Mouse (Mus musculus) lung, embryonic 16.5 days (tissue): ENCODE results near the gene Prrg2. TPM values are rescaled to one million over a fixed set of nuclear protein-coding genes. Genes with fewer than 3 reads are reported as not detected.
A peak's percentile ranks its signal among the peaks of the same experiment; 100 is the strongest.

Source experiments
- ATAC-seq: fragments of 200-750 bp; cut with Nextera tagmentation; 2 replicates; pipeline ENCODE4 v1.8.0; 2017; ENCODE audit warnings: low read depth, mild to moderate bottlenecking, moderate library complexity
- H3K27ac ChIP-seq: fragments of 300-500 bp; sonication (generic); 2 replicates; pipeline ENCODE4 v1.5.1; 2014; ENCODE audit warnings: mild to moderate bottlenecking, control low read depth, low read length
- H3K27me3 ChIP-seq: fragments of 300-500 bp; sonication (generic); 2 replicates; pipeline ENCODE4 v1.6.1; 2014; ENCODE audit warnings: low read depth, low read length, mixed read lengths; ENCODE audit not compliant: control insufficient read depth, insufficient read depth
- H3K36me3 ChIP-seq: fragments of 300-500 bp; sonication (generic); 2 replicates; pipeline ENCODE4 v1.6.1; 2014; ENCODE audit warnings: low read length; ENCODE audit not compliant: control insufficient read depth, insufficient read depth
- H3K4me1 ChIP-seq: fragments of 300-500 bp; sonication (generic); replicated peaks from 2 replicates; pipeline ENCODE4 v1.6.1; 2014; ENCODE audit warnings: low read length, mixed read lengths; ENCODE audit not compliant: control insufficient read depth, insufficient read depth
- H3K4me2 ChIP-seq: fragments of 300-500 bp; sonication (generic); 2 replicates; pipeline ENCODE4 v1.6.1; 2014; ENCODE audit warnings: low read depth, low read length, control low read depth
- H3K4me3 ChIP-seq: fragments of 300-500 bp; sonication (generic); 2 replicates; pipeline ENCODE4 v1.5.1; 2014; ENCODE audit warnings: mild to moderate bottlenecking, low read length, control low read depth
- H3K9ac ChIP-seq: fragments of 300-500 bp; sonication (generic); 2 replicates; pipeline ENCODE4 v1.6.1; 2014; ENCODE audit warnings: low read length, control low read depth
- H3K9me3 ChIP-seq: fragments of 300-500 bp; sonication (generic); 2 replicates; pipeline ENCODE4 v1.6.1; 2016; ENCODE audit warnings: low read length; ENCODE audit not compliant: control insufficient read depth
- WGBS: fragments of 180-500 bp; shearing (Covaris S2); extraction: QIAGEN DNeasy Blood & Tissue Kit; methylation state at CpG from one replicate; pipeline ENCODE4 v1.1.7; 2014; 5-methylcytosine and 5-hydroxymethylcytosine counted together
- polyA plus RNA-seq: library from polyadenylated mRNA; unstranded; fragments of >200 nt; fragmentation: Nextera tagmentation; extraction: Ambion mirVana; gene quantifications from 2 replicates; pipeline ENCODE4 v1.2.1, GENCODE M21; 2015

Prrg2 gene
- polyA plus RNA-seq, 1 experiment from 2014 or later = 28.7 TPM

- no peak for ATAC-seq
- Histone ChIP-seq H3K27ac (no peak overlapping the region), H3K9ac (no peak overlapping the region), H3K9me3 (no peaks in the 10 kb centered on the region), H3K4me3 (no peak overlapping the region), H3K27me3 (no peaks in the 10 kb centered on the region), H3K4me1 (peaks cover 16% of the 10 kb centered on the region), H3K36me3 (peaks cover 65% of the 10 kb centered on the region), H3K4me2 (no peak overlapping the region)
- WGBS = 97% methylated on average over 14 of the region's 14 CpGs
Measured at GRCm38 (mm10) chr7:45047491-45047890, 15.0 kb downstream of the Prrg2 start.

DNA sequence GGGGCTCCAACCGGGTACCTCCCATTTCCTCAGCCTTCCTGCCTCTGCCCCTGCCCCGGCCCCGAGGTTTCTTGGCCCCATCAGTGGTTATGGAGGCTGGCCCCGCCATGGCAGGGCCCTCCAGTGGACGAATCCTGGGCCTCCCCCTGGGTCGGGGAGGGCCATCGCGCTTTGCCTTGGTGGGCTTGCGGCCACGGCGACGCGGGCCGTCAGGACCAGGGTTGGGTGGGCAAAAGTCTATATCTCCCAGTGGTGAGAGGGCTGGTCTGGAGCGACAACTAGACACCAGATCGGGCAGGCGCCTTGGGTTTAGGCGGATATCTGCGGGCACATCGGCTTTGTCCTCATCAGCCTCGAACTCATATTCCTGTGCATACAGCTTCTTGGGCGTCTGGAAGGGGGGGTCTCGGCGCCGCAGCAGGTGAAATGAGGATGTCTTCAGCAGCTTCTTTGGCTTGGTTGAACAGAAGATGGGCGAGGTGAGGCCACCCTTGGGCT lies 15.6 kb downstream of the Prrg2 start:
- WGBS = 91% methylated on average over 26 of the region's 26 CpGs
- Histone ChIP-seq H3K27me3 (no peaks in the 10 kb centered on the region), H3K4me1 (peaks cover 15% of the 10 kb centered on the region), H3K36me3 (peaks cover 69% of the 10 kb centered on the region), H3K9me3 (no peaks in the 10 kb centered on the region), H3K4me3 (no peak overlapping the region), H3K4me2 (no peak overlapping the region), H3K27ac (no peak overlapping the region), H3K9ac (no peak overlapping the region)
- no peak for ATAC-seq

DNA sequence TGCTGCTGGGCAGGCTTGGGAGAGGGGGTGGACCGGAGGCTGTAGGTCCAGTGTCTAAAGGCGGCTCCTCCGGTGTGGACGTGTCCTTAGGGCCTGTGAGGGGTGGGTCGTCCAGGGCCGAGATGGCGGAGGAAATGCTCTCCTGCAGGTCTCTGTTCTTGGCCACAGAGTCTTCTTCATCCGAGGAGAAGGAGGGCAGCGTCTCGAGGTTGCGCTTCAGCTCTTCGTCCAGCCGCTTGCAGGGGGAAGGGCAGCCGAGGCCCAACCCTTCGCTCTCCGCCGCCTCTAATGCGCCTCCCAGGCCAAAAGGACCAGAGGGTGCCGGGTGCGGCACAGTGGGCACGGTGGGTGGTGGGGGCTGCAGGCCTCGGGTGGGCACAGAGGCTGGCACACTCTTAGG lies 16.7 kb downstream of the Prrg2 start:
- Histone ChIP-seq H3K27me3 (no peaks in the 10 kb centered on the region), H3K4me2 (no peak overlapping the region), H3K9me3 (no peaks in the 10 kb centered on the region), H3K36me3 (peaks cover 73% of the 10 kb centered on the region), H3K9ac (no peak overlapping the region), H3K4me1 (peaks cover 3% of the 10 kb centered on the region), H3K4me3 (no peak overlapping the region), H3K27ac (no peak overlapping the region)
- 92% methylated on average over 22 of the region's 22 CpGs for WGBS
- no peak for ATAC-seq

- Histone ChIP-seq H3K27me3 (no peaks in the 10 kb centered on the region), H3K9me3 (no peaks in the 10 kb centered on the region), H3K4me1 (no peaks in the 10 kb centered on the region), H3K9ac (no peak overlapping the region), H3K4me2 (no peak overlapping the region), H3K4me3 (no peak overlapping the region), H3K27ac (no peak overlapping the region), H3K36me3 (peaks cover 73% of the 10 kb centered on the region)
- ATAC-seq = no peak
- WGBS = 90% methylated on average over 14 of the region's 14 CpGs
Measured at GRCm38 (mm10) chr7:45043307-45043706, 19.2 kb downstream of the Prrg2 start.

DNA sequence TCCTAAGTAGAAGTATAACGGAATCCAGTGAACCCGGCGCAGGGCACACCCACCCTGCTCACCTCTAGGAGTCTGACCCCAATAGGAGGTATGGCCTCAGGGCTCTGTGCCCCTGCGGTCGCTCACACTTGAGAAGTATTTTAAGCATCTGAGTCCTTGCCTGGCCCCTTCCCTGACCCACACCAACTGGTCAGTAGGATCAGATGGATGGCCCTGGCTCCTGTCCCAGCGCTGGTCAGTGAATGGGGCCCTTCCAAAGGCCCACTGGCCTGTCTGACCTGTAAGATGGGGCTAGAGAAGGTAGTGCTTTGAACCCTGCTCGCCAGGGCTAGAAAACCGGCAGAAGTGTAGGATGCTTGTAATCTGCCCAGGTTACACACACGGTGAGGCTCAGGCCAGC lies 21.6 kb downstream of the Prrg2 start:
- Histone ChIP-seq H3K36me3 (peaks cover 65% of the 10 kb centered on the region), H3K4me3 (no peak overlapping the region), H3K4me1 (no peaks in the 10 kb centered on the region), H3K9ac (no peak overlapping the region), H3K27ac (no peak overlapping the region), H3K9me3 (no peaks in the 10 kb centered on the region), H3K27me3 (no peaks in the 10 kb centered on the region), H3K4me2 (no peak overlapping the region)
- 92% methylated on average over 9 of the region's 9 CpGs for WGBS
- ATAC-seq = no peak

- ATAC-seq = no peak
- no peaks in the 10 kb centered on the region for H3K9me3 ChIP-seq
- 95% methylated on average over 9 of the region's 9 CpGs for WGBS
- peaks cover 72% of the 10 kb centered on the region for H3K36me3 ChIP-seq
- no peaks in the 10 kb centered on the region for H3K4me1 ChIP-seq
- H3K27ac ChIP-seq = no peak overlapping the region
- no peaks in the 10 kb centered on the region for H3K27me3 ChIP-seq
- no peak overlapping the region for H3K4me3 ChIP-seq
- H3K9ac ChIP-seq = no peak overlapping the region
- H3K4me2 ChIP-seq = no peak overlapping the region
Measured at GRCm38 (mm10) chr7:45038411-45038810, 24.1 kb downstream of the Prrg2 start.

DNA sequence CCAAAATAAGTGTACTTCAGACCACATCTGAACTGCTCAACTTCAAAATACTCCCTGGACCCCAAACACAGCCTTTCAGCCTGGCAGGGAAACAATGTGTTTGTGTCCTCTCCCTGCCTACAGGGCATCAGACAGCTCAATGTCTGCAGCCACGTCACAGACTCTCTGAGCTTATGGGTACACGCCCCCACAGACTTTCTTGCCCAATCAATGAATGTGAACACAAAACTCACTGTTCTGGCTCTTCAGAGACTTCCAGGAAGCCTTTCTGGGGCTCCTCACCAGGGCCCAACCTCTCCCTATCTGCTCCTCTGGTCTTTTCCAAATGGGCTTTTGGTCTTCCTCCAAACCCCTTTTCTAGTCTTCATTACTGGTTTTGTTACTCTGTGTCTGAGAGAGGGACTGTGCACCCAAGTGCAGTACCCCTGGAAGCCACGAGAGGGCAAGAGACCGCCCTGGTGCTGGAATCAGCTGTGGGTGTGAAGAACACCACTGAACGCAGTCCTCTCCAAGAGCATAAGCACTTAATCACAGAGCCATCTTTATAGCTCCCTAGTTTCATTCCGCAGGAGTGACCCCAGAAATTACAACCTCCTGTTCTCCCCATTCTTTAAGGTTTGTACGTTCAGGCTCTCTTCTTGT lies 24.6 kb downstream of the Prrg2 start:
- H3K27ac ChIP-seq = no peak overlapping the region
- 0 out of 2 replicates have a peak, but pooled peaks have one; percentile 64 for ATAC-seq

DNA sequence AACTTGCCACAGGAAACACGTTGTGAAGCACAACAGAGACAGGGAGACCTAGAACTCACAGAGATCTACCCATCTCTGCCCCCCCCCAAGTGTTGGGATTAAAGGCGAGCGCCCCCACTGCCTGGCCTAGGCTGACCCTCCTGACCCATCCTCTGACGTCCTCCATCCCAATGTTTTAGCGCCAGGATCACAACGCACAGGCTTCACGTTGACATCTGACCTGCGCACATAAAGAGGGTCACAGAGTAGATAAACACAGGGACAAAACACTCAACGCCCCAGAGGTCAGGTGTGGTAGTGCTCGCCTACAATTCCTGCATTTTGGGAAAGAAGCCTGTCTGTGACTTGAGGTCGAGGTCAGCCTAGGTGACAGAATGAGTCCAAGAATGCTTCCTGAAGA lies 25.8 kb downstream of the Prrg2 start:
- no peaks in the 10 kb centered on the region for H3K27me3 ChIP-seq
- WGBS = 82% methylated on average over 11 of the region's 11 CpGs
- no peak for ATAC-seq

More for the DNA sequence above, 24.6 kb downstream of the Prrg2 start:
- Histone ChIP-seq H3K27me3 (no peaks in the 10 kb centered on the region), H3K4me2 (no peak overlapping the region), H3K36me3 (peaks cover 72% of the 10 kb centered on the region), H3K4me1 (no peaks in the 10 kb centered on the region), H3K9me3 (no peaks in the 10 kb centered on the region), H3K9ac (no peak overlapping the region), H3K4me3 (no peak overlapping the region)
- 64% methylated on average over 7 of the region's 7 CpGs for WGBS

GRCm38 (mm10) chr7:45035631-45036030 lies 26.8 kb downstream of the Prrg2 start:
- Histone ChIP-seq H3K27ac (no peak overlapping the region), H3K4me2 (no peak overlapping the region), H3K27me3 (no peaks in the 10 kb centered on the region), H3K36me3 (peaks cover 73% of the 10 kb centered on the region), H3K4me3 (no peak overlapping the region), H3K4me1 (no peaks in the 10 kb centered on the region), H3K9me3 (no peaks in the 10 kb centered on the region), H3K9ac (no peak overlapping the region)
- ATAC-seq = no peak
- WGBS = 73% methylated on average over 3 of the region's 3 CpGs

More for the DNA sequence above, 25.8 kb downstream of the Prrg2 start:
- Histone ChIP-seq H3K36me3 (peaks cover 69% of the 10 kb centered on the region), H3K4me1 (no peaks in the 10 kb centered on the region), H3K9me3 (no peaks in the 10 kb centered on the region), H3K4me3 (no peak overlapping the region), H3K4me2 (no peak overlapping the region), H3K27ac (no peak overlapping the region), H3K9ac (no peak overlapping the region)
